Comparison of ENCODE assay signal across 7 mouse cellular contexts in genomic region chr2:59881831-59882741, GRCm38 (mm10). TPM values are rescaled to one million over a fixed set of nuclear protein-coding genes. Genes with fewer than 3 reads are reported as not detected.
DNase-seq lines count a peak whose midpoint lies in the region; ATAC-seq lines count a peak whose summit lies in the region.

Wdsub1 (minus strand) TSS chr2:59882591.

- WGBS in intestine, embryonic 15.5 days, result 4% methylated on average over 57 of the region's 57 CpGs
- WGBS in midbrain, embryonic 10.5 days, result 5% methylated on average over 57 of the region's 57 CpGs

- H3K9me3 ChIP-seq in intestine, embryonic 15.5 days, result no peaks in the 10 kb centered on the region
- H3K9me3 ChIP-seq in midbrain, embryonic 10.5 days (replicated peaks), result no peaks in the 10 kb centered on the region; the same call in 1 of the 2 replicates

- no peaks in the 10 kb centered on the region for H3K36me3 ChIP-seq in intestine, embryonic 15.5 days
- peaks cover 11% of the 10 kb centered on the region; the same call in 1 of the 2 replicates for H3K36me3 ChIP-seq in midbrain, embryonic 10.5 days

- peak; percentile 90 to 93 for DNase-seq in adrenal gland, adult 18-20 months (ENCODE audit: low spot score in 2 of 2)
- DNase-seq in embryo, embryonic 11 days, result peak; percentile 97
- peak; percentile 88 to 91 for DNase-seq in gastrocnemius, postnatal 36 days
- DNase-seq in left cerebral cortex, postnatal 25 days (ENCODE audit: low spot score in 2 of 2), result peak; percentile 90 to 93
- DNase-seq in midbrain, embryonic 10.5 days (ENCODE audit: low spot score), result peak; percentile 94
- DNase-seq in right cerebral cortex, postnatal 4 days, result peak; percentile 86

- H3K9ac ChIP-seq in intestine, embryonic 15.5 days, result peak within 1 kb of the TSS; percentile 71

- H3K4me3 ChIP-seq in intestine, embryonic 15.5 days (replicated peaks), result peak within 1 kb of the TSS; percentile 70
- peak within 1 kb of the TSS; percentile 72 for H3K4me3 ChIP-seq in midbrain, embryonic 10.5 days

- H3K4me1 ChIP-seq in intestine, embryonic 15.5 days (replicated peaks), result no peaks in the 10 kb centered on the region
- H3K4me1 ChIP-seq in midbrain, embryonic 10.5 days, result peaks cover 12% of the 10 kb centered on the region; the same call in 1 of the 2 replicates

- ATAC-seq in intestine, embryonic 15.5 days, result peak; percentile 98

- peak within 1 kb of the TSS; percentile 56 for H3K4me2 ChIP-seq in intestine, embryonic 15.5 days (replicated peaks)

- intact Hi-C loops in gastrocnemius, postnatal 36 days (cut with DNase I), result loop anchor here (2.0 kb wide), 1 partner anchor 49 kb away; no protein-coding TSS in a partner anchor
- intact Hi-C loops in left cerebral cortex, postnatal 25 days (cut with DNase I), result no loop called here

- no peaks in the 10 kb centered on the region for H3K27me3 ChIP-seq in intestine, embryonic 15.5 days (replicated peaks)
- H3K27me3 ChIP-seq in midbrain, embryonic 10.5 days (ENCODE audit: low read depth, poor library complexity, severe bottlenecking), result no peaks in the 10 kb centered on the region

- H3K27ac ChIP-seq in intestine, embryonic 15.5 days, result peak within 1 kb of the TSS; percentile 59; the same call in 1 of the 2 replicates
- peak within 1 kb of the TSS; percentile 90 for H3K27ac ChIP-seq in midbrain, embryonic 10.5 days (replicated peaks)

RNA-seq across cellular contexts. Expression of gene Wdsub1, which starts in this region (rescaled TPM):
- total RNA-seq in adrenal gland, adult 18-20 months (2021), result 10 to 100 TPM; 12.6 to 18.2 TPM
- 10 to 100 TPM; 13.4 to 13.6 TPM for total RNA-seq in gastrocnemius, postnatal 36 days (2021)
- polyA plus RNA-seq in intestine, embryonic 15.5 days (2015; fragmentation: Nextera tagmentation; extraction: Ambion mirVana), result 33.3 and 33.9 TPM in 2 replicates
- 10 to 100 TPM; 12.8 to 15.3 TPM for total RNA-seq in left cerebral cortex, postnatal 25 days (2021)
- 18.6 and 25.3 TPM in 2 replicates for polyA plus RNA-seq in midbrain, embryonic 10.5 days (2016; fragmentation: Nextera tagmentation; extraction: Ambion mirVana)

Comparison
In these comparisons a context has a peak if more than half of its experiments do, and no peak if none do; other contexts are left out.
1. Peak in every context shown above with its lines: DNase-seq, ATAC-seq, H3K4me3 ChIP-seq and H3K27ac ChIP-seq.